Mouse (Mus musculus) kidney, postnatal 25 days (tissue): Measurements from ENCODE around the gene Gm4064.
"Not testable (repeated sequence)": the region's sequence is repeated elsewhere in the genome, so short reads cannot be mapped to it uniquely, and the experiment has no call there.

ENCODE experiments used
- DNase-seq, 2 experiments: peaks; one replicate each; pipeline ENCODE4 v3.0.0; 2021; ENCODE audit warnings: mixed read lengths in 2 of 2

Gm4064 gene

DNA sequence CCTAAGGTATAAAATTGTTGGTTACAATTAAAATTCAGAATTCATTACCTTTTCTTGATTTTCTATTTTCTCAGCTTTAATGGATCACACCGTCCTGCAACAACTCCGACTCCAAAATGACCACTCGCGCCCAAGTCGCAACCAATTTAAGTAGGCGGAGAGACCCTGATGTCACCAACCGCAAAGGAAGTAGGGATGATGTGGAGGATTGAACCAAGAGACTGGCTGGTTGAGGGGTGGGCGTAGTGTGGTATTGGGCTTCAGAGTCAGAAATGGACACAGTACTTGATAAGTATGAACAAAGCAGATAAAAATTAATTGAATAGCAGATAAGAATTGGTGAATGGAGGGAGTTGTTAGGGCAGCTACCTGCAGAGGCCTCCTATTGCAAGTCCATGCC, at the start of gene Gm4064:
Gene Gm4064, minus strand, starts transcription at position 101 of the 400 bp plus-strand sequence.
- not testable (repeated sequence) for DNase-seq

DNA sequence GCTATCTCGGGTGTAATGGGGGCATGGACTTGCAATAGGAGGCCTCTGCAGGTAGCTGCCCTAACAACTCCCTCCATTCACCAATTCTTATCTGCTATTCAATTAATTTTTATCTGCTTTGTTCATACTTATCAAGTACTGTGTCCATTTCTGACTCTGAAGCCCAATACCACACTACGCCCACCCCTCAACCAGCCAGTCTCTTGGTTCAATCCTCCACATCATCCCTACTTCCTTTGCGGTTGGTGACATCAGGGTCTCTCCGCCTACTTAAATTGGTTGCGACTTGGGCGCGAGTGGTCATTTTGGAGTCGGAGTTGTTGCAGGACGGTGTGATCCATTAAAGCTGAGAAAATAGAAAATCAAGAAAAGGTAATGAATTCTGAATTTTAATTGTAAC, 34.4 kb upstream of the Gm4064 start, which contains the start of the genes Rbmy and Gm10256:
Gene Rbmy, plus strand, starts transcription at position 301 of the 400 bp plus-strand sequence.
Gene Gm10256, plus strand, starts transcription at position 320 of the 400 bp plus-strand sequence.
- not testable (repeated sequence) for DNase-seq
